Mouse (Mus musculus) C2C12 (cell line): ENCODE results near the gene Nup205. TPM values are rescaled to one million over a fixed set of nuclear protein-coding genes. Genes with fewer than 3 reads are reported as not detected.

Experiments
- H3K27me3 ChIP-seq: one replicate; pipeline ENCODE4 v1.6.1; 2011; ENCODE audit not compliant: control insufficient read depth, insufficient read depth, insufficient read length
- H3K36me3 ChIP-seq: one replicate; pipeline ENCODE4 v1.6.1; 2011; ENCODE audit not compliant: control insufficient read depth, insufficient read depth
- H3K4me3 ChIP-seq: one replicate; pipeline ENCODE4 v1.5.1; 2011; ENCODE audit warnings: mild to moderate bottlenecking, control low read depth; ENCODE audit not compliant: poor library complexity, insufficient read depth, severe bottlenecking
- H3K79me2 ChIP-seq: one replicate; pipeline ENCODE4 v1.6.1; 2011; ENCODE audit not compliant: control insufficient read depth, insufficient read depth
- H3K79me3 ChIP-seq: one replicate; pipeline ENCODE4 v1.6.1; 2011; ENCODE audit warnings: low read depth, control low read depth
- H3ac ChIP-seq: one replicate; pipeline ENCODE3; 2011; ENCODE audit warnings: low read depth; ENCODE audit not compliant: control insufficient read depth, insufficient read length
- CEBPB ChIP-seq: IDR thresholded peaks from one replicate; pipeline ENCODE4 v1.6.1; 2011; ENCODE audit warnings: low read depth, mild to moderate bottlenecking, control low read depth, moderate library complexity
- CTCF ChIP-seq: IDR thresholded peaks from one replicate; pipeline ENCODE4 v1.5.1; 2011; ENCODE audit not compliant: control insufficient read depth, insufficient read depth, insufficient read length
- FOSL1 ChIP-seq: IDR thresholded peaks from one replicate; pipeline ENCODE4 v1.8.0; 2011; ENCODE audit warnings: mild to moderate bottlenecking, low read length; ENCODE audit not compliant: poor library complexity, insufficient read depth, severe bottlenecking
- MAX ChIP-seq: IDR thresholded peaks from one replicate; pipeline ENCODE4 v1.6.1; 2011; ENCODE audit warnings: mild to moderate bottlenecking, control low read depth
- MYOD1 ChIP-seq: IDR thresholded peaks from one replicate; pipeline ENCODE4 v1.6.1; 2011; ENCODE audit warnings: low read depth; ENCODE audit not compliant: control insufficient read depth, insufficient read length
- MYOG ChIP-seq: IDR thresholded peaks from one replicate; pipeline ENCODE4 v1.6.1; 2011; ENCODE audit not compliant: control insufficient read depth, insufficient read length; ENCODE audit errors: extremely low read depth
- USF1 ChIP-seq: IDR thresholded peaks from one replicate; pipeline ENCODE4 v1.6.1; 2011; ENCODE audit warnings: low read depth, mild to moderate bottlenecking, control low read depth, moderate library complexity
- polyA plus RNA-seq: library from polyadenylated mRNA; unstranded; fragments of >200 nt; fragmentation: generic; extraction: Trizol; gene quantifications from one replicate; pipeline ENCODE4 v1.2.1, GENCODE M21; 2012; ENCODE audit warnings: missing spikeins

Gene Nup205
- polyA plus RNA-seq, 1 experiment = 40.8 TPM

DNA sequence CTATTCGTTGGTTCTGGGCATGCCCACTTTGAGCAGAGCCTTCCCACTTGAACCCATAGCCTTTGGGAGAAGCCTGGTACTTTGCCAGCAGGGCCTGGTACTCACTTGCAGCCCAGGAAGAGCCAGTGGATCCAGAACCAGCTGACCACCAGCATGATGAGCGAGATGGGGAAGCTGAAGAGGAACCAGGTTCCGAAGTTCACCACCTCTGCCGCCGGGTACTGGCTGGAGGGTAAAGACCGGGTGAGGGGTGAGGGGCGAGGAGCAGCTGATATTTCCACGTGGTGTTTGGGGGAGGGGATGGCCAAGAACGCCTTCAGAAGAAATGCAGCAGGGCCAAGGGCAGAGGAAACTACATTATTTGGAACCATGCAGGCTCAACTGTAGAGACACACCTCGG lies 102.1 kb downstream of the Nup205 start:
- Histone ChIP-seq H3K79me3 (no peaks in the 10 kb centered on the region), H3ac (no peak overlapping the region), H3K79me2 (no peaks in the 10 kb centered on the region), H3K4me3 (no peak overlapping the region), H3K36me3 (no peaks in the 10 kb centered on the region), H3K27me3 (no peaks in the 10 kb centered on the region)
- TF ChIP-seq MYOD1 = no peak
- no peak for TF ChIP-seq MYOG
- TF ChIP-seq FOSL1 = no peak
- no peak for TF ChIP-seq MAX
- no peak for TF ChIP-seq CTCF
- no peak for TF ChIP-seq CEBPB
- no peak for TF ChIP-seq USF1

DNA sequence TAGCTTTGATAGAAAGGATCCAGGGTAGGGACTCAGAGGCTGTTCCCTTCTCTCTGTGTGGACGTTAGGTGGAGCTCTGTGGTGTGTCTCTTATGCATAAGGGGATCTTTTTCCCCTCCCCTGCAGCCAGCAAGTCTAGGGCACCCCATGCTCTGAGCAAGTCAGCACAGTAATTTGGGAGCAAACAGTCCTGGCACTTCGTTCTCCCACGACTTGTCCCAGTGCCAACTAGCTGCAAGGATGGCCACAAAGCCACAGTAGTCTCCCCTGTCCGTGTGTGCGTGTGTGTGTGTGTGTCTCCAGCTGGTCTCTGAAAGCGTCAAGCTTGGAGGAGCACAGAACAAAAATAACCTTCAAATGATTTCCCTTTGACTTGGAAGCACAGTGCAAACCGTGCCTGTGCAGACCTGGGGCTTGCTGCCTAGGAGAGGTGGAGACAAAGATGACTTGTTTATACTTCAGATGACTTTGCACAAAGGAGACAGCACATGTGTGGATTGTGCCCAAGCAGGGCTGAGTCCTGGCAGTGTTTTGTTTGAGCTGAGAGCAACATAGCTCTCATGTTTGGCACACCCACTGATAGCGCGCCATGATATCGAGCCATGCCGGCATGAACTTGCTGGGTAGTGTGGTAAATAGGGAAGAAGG lies 111.0 kb downstream of the Nup205 start:
- no peak overlapping the region for H3ac ChIP-seq
- no peaks in the 10 kb centered on the region for H3K36me3 ChIP-seq
- TF ChIP-seq MYOD1 (no peak), CTCF (no peak)
- no peak overlapping the region for H3K4me3 ChIP-seq
- no peaks in the 10 kb centered on the region for H3K79me3 ChIP-seq
- H3K27me3 ChIP-seq = no peaks in the 10 kb centered on the region
- H3K79me2 ChIP-seq = no peaks in the 10 kb centered on the region

DNA sequence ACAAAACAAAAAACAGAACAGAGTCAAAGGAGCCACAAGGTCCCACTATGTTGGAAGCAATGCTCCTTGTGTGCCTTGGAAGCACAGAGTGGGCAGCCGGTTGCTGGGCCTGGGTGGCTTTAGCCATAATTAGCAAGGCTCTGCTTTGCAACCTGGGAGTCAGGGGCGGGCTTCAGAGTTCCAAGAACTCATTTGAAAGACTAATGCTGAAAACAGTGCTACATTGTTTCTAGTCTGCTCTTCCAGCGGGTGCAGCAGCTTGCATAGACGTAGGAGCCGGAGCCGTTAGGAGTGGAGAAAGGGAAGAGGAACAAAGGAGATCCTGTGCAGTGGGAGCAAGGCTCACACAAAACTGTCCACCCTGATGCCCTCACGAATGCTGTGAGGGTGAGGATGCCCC lies 111.7 kb downstream of the Nup205 start:
- Histone ChIP-seq H3K79me3 (no peaks in the 10 kb centered on the region), H3ac (no peak overlapping the region), H3K36me3 (no peaks in the 10 kb centered on the region), H3K27me3 (no peaks in the 10 kb centered on the region), H3K79me2 (no peaks in the 10 kb centered on the region), H3K4me3 (no peak overlapping the region)
- TF ChIP-seq MYOD1 (no peak), CEBPB (no peak), MYOG (no peak), MAX (no peak), CTCF (no peak), FOSL1 (no peak), USF1 (no peak)

DNA sequence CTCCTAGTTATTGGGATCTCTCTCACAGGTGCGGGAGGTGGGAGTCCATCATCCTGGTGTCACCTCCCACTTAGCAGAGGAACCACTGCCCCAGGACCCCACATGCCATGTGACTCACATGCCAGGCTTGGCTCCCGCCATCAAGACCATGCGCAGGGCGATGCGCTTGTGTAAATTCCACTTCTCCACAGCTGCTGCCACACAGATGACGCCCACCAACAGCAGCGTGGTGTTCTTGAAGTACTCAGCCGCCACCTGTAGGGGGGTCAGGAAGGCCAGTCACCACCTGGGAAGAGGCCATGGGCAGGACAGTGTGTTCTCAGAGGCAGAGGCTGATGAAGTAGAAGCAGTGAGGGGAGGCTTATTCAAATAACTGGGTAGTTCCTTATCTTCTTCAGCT lies 112.5 kb downstream of the Nup205 start:
- Histone ChIP-seq H3K4me3 (no peak overlapping the region), H3K36me3 (no peaks in the 10 kb centered on the region), H3K79me3 (no peaks in the 10 kb centered on the region), H3K79me2 (no peaks in the 10 kb centered on the region), H3K27me3 (no peaks in the 10 kb centered on the region), H3ac (no peak overlapping the region)
- TF ChIP-seq USF1 (no peak), CTCF (no peak), MAX (no peak), FOSL1 (no peak)

DNA sequence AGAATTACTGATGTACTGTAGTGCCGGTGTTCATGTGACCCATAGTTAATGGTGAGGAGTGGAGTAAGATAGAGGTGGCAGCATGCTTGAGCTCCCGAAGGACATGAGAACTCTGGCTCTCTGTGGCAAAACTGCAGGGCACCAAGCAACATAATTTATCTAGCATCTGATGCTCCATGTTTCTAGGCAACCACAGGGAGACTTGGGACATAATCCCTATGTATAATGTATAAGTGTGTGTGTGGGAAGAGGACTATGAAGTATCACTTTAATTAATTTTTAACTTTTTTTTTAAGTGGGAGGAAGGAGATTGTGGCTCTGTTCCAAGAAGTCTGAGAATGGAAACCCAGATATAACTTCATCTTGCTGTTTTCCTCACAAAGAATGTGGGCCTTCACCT lies 117.7 kb downstream of the Nup205 start:
- no peak overlapping the region for H3K4me3 ChIP-seq
- H3ac ChIP-seq = no peak overlapping the region
- H3K36me3 ChIP-seq = no peaks in the 10 kb centered on the region
- no peaks in the 10 kb centered on the region for H3K27me3 ChIP-seq
- TF ChIP-seq USF1 (no peak), CEBPB (no peak), MYOG (no peak), CTCF (no peak)
- H3K79me3 ChIP-seq = no peaks in the 10 kb centered on the region
- H3K79me2 ChIP-seq = no peaks in the 10 kb centered on the region

DNA sequence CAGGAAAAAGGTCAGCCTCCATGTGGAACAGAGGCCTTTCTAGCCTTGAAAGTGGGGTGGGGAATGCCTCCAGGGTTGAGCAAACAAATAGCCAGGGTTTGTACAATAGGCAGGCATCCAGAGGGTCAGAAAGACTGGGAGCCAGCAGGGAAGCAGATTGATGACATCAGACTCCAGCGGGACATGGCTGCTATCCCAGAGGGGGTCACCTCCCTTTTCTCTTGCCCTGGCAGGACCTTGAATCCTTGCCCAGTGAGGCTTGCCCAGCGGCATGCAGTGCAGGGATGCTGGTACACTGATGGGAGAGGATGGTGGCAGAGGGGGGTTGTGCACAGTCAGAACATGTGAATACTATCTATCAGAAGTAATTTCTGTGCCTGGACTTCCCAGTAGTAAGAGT lies 119.8 kb downstream of the Nup205 start:
- Histone ChIP-seq H3K79me3 (no peaks in the 10 kb centered on the region), H3K27me3 (no peaks in the 10 kb centered on the region), H3ac (no peak overlapping the region), H3K36me3 (no peaks in the 10 kb centered on the region), H3K79me2 (no peaks in the 10 kb centered on the region), H3K4me3 (no peak overlapping the region)
- TF ChIP-seq MYOG (no peak), FOSL1 (no peak), CTCF (no peak), MAX (no peak)

Other genes with a start within 250 kb of the Nup205 start
- 0.05 TPM for gene Slc23a4, start 189.0 kb upstream of the Nup205 start, polyA plus RNA-seq
- 7.0 TPM for gene Cnot4, start 43.7 kb upstream of the Nup205 start, polyA plus RNA-seq
- 0.07 TPM for gene Slc13a4, start 130.7 kb downstream of the Nup205 start, polyA plus RNA-seq
- 0.13 TPM for gene Fam180a, start 148.7 kb downstream of the Nup205 start, polyA plus RNA-seq